Mouse (Mus musculus) forebrain, embryonic 14.5 days (tissue): ENCODE measurements around the gene Med19. TPM values are rescaled to one million over a fixed set of nuclear protein-coding genes. Genes with fewer than 3 reads are reported as not detected.
"Not testable (repeated sequence)": the region's sequence is repeated elsewhere in the genome, so short reads cannot be mapped to it uniquely, and the experiment has no call there.

Experiments used
- ATAC-seq: fragments of 200-750 bp; cut with Nextera tagmentation; 2 replicates; pipeline ENCODE4 v1.8.0; 2017; ENCODE audit warnings: mild to moderate bottlenecking, moderate library complexity
- DNase-seq: peaks from one replicate; pipeline ENCODE4 v3.0.0-alpha.2; 2015; ENCODE audit warnings: low spot score
- H3K27ac ChIP-seq: fragments of 300-500 bp; sonication (generic); 2 replicates; pipeline ENCODE4 v1.5.1; 2014; ENCODE audit warnings: low read depth, mild to moderate bottlenecking, control low read depth, low read length, moderate library complexity
- H3K27me3 ChIP-seq: fragments of 300-500 bp; sonication (generic); replicated peaks from 2 replicates; pipeline ENCODE4 v1.6.1; 2014; ENCODE audit warnings: low read length, control low read depth, mixed read lengths; ENCODE audit not compliant: control insufficient read depth, insufficient read depth
- H3K36me3 ChIP-seq: fragments of 300-500 bp; sonication (generic); 2 replicates; pipeline ENCODE4 v1.6.1; 2014; ENCODE audit warnings: low read length, control low read depth; ENCODE audit not compliant: control insufficient read depth, insufficient read depth
- H3K4me1 ChIP-seq: fragments of 300-500 bp; sonication (generic); 2 replicates; pipeline ENCODE4 v1.6.1; 2014; ENCODE audit warnings: antibody characterized with exemption, low read length, control low read depth; ENCODE audit not compliant: control insufficient read depth, insufficient read depth
- H3K4me2 ChIP-seq: fragments of 300-500 bp; sonication (generic); 2 replicates; pipeline ENCODE4 v1.6.1; 2014; ENCODE audit warnings: mild to moderate bottlenecking, control low read depth, low read length
- H3K4me3 ChIP-seq: fragments of 300-500 bp; sonication (generic); 2 replicates; pipeline ENCODE4 v1.5.1; 2014; ENCODE audit warnings: low read depth, low read length, control low read depth
- H3K9ac ChIP-seq: fragments of 300-500 bp; sonication (generic); 2 replicates; pipeline ENCODE4 v1.6.1; 2014; ENCODE audit warnings: mild to moderate bottlenecking, low read length, control low read depth, moderate library complexity
- H3K9me3 ChIP-seq: fragments of 300-500 bp; sonication (generic); replicated peaks from 2 replicates; pipeline ENCODE4 v1.6.1; 2016; ENCODE audit warnings: low read length, control low read depth, mixed read lengths; ENCODE audit not compliant: control insufficient read depth
- WGBS: fragments of 180-500 bp; shearing (Covaris S2); extraction: QIAGEN DNeasy Blood & Tissue Kit; methylation state at CpG from one replicate; pipeline ENCODE4 v1.1.7; 2014; 5-methylcytosine and 5-hydroxymethylcytosine counted together
- polyA plus RNA-seq: library from polyadenylated mRNA; unstranded; fragments of >200 nt; fragmentation: Nextera tagmentation; extraction: Ambion mirVana; gene quantifications from 2 replicates; pipeline ENCODE4 v1.2.1, GENCODE M21; 2014

Med19 gene
- polyA plus RNA-seq, 1 experiment from 2014 or later: 55.3 TPM

DNA sequence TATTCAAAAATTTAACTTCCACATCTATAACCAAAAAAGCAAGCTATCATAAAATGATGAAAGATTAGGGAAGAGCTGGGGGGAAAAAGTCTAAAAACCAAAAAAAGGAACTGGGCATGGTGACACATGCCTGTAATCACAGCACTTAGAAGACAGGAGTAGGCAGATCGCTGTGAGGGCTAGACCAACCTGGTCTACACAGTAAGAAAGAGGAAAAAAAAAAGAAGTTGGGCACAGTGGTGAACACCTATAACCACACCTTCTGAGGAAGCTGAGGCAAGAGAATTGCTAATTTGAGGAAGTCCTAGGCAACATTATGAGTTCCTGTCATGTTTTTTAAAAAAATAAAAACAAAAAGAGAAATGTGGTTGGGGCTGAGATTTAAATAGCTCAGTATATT is 22.3 kb upstream of the Med19 start:
- Histone ChIP-seq H3K9ac (no peak overlapping the region), H3K27me3 (no peaks in the 10 kb centered on the region), H3K27ac (no peak overlapping the region), H3K36me3 (no peaks in the 10 kb centered on the region), H3K4me1 (no peaks in the 10 kb centered on the region), H3K9me3 (no peaks in the 10 kb centered on the region), H3K4me2 (no peak overlapping the region), H3K4me3 (no peak overlapping the region)
- ATAC-seq (no peak), DNase-seq (no peak)
- WGBS: 71% methylated on average over 1 of the region's 1 CpGs

DNA sequence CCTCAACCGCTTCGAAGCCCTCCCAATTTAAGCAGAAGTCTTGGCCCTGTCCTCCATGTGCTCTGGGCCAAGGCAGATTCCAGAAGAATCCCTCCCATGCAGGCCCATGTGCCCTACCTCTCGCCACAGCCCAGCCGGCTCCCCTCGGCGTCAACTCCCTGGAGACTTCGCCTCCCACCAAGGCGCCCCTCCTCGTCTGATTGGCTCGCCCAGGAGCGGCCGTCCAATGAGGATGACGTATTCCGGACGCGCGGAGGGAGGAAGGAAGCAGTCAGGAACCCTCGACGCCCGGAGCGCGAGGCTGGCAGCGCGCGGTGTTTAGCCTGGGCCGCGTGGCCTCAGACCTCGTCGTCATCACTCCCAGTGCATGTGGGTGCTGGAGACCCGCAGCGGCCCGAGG is 19.4 kb upstream of the Med19 start, which contains the start of gene Btbd18:
TSS of gene Btbd18 (plus strand) at position 274 of the 400 bp plus-strand sequence.
- H3K9me3 ChIP-seq: no peaks in the 10 kb centered on the region
- ATAC-seq: no peak
- no peaks in the 10 kb centered on the region for H3K4me1 ChIP-seq
- WGBS: 94% methylated on average over 32 of the region's 32 CpGs
- H3K4me2 ChIP-seq: no peak within 1 kb of the TSS
- no peak within 1 kb of the TSS for H3K9ac ChIP-seq
- H3K27ac ChIP-seq: no peak within 1 kb of the TSS
- no peak for DNase-seq
- H3K27me3 ChIP-seq: no peaks in the 10 kb centered on the region
- no peaks in the 10 kb centered on the region for H3K36me3 ChIP-seq
- H3K4me3 ChIP-seq: no peak within 1 kb of the TSS

DNA sequence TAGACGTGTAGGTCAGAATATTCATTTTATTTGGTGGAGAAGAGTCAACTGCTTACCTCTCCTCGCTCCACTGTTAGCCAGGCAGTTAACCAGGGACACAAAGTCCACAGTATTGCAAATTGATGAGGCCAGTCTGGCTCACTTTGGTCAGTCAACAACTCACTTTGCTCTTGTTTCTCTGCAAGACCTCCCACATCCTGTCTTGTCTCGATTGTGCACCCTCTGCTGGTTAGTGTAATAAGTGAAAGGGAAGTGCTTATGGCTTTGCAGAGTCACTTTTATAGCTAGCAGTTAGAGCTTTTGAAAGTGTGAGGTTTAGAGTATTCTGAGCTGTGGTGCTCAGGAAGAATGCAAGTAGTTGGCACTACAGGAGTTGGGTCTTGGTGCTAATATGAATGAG is 17.9 kb upstream of the Med19 start:
- DNase-seq: no peak
- Histone ChIP-seq H3K27ac (no peak overlapping the region), H3K9me3 (no peaks in the 10 kb centered on the region), H3K27me3 (no peaks in the 10 kb centered on the region), H3K4me1 (no peaks in the 10 kb centered on the region), H3K36me3 (no peaks in the 10 kb centered on the region), H3K4me3 (no peak overlapping the region), H3K4me2 (no peak overlapping the region), H3K9ac (no peak overlapping the region)
- no peak for ATAC-seq
- WGBS: 71% methylated on average over 3 of the region's 3 CpGs

DNA sequence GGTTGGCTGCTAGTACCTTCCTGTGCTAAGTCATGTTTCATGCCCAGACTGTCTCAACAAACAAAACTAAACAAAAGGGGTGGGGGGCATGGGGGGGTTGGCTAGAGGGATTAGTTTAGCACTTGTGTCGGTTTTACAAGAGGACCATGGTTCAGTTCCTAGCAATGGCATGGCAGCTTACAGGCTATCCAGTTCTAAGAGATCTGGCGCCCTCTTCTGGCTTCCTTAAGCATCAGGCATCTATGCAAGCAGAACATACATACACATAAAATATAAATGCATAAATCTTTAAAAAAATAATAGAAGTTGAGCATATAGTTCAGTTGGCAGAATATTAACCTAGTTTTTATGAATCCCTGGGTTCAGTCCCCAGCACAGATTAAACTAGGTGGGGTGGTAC is 15.3 kb upstream of the Med19 start:
- no peak for ATAC-seq
- peak; percentile 52 for DNase-seq
- no peak overlapping the region for H3K4me2 ChIP-seq
- no peak overlapping the region for H3K9ac ChIP-seq
- H3K4me1 ChIP-seq: no peaks in the 10 kb centered on the region
- no peaks in the 10 kb centered on the region for H3K27me3 ChIP-seq
- no peak overlapping the region for H3K27ac ChIP-seq
- peaks cover 4% of the 10 kb centered on the region; the same call in 1 of the 2 replicates for H3K36me3 ChIP-seq
- WGBS: 33% methylated on average over 2 of the region's 2 CpGs
- no peaks in the 10 kb centered on the region for H3K9me3 ChIP-seq
- no peak overlapping the region for H3K4me3 ChIP-seq

- no peak for ATAC-seq
- Histone ChIP-seq H3K9ac (no peak overlapping the region), H3K4me2 (no peak overlapping the region), H3K27ac (no peak overlapping the region), H3K4me3 (no peak overlapping the region), H3K9me3 (no peaks in the 10 kb centered on the region), H3K27me3 (no peaks in the 10 kb centered on the region), H3K36me3 (peaks cover 17% of the 10 kb centered on the region), H3K4me1 (peaks cover 8% of the 10 kb centered on the region; the same call in 1 of the 2 replicates)
- no peak for DNase-seq
- WGBS: 70% methylated on average over 12 of the region's 12 CpGs
Observed at GRCm38 (mm10) chr2:84666081-84666480, 12.1 kb upstream of the Med19 start.

GRCm38 (mm10) chr2:84669828-84670568 is 8.2 kb upstream of the Med19 start:
- H3K9ac ChIP-seq: peak overlapping the region; percentile 89
- H3K4me3 ChIP-seq: peak overlapping the region; percentile 84
- peak overlapping the region; percentile 91 for H3K27ac ChIP-seq
- H3K9me3 ChIP-seq: no peaks in the 10 kb centered on the region
- peaks cover 42% of the 10 kb centered on the region for H3K36me3 ChIP-seq
- DNase-seq: peak; percentile 28
- 1% methylated on average over 39 of the region's 39 CpGs for WGBS
- peak overlapping the region; percentile 72 for H3K4me2 ChIP-seq
- peaks cover 8% of the 10 kb centered on the region; the same call in 1 of the 2 replicates for H3K4me1 ChIP-seq
- no peaks in the 10 kb centered on the region for H3K27me3 ChIP-seq
- ATAC-seq: peak; percentile 76

DNA sequence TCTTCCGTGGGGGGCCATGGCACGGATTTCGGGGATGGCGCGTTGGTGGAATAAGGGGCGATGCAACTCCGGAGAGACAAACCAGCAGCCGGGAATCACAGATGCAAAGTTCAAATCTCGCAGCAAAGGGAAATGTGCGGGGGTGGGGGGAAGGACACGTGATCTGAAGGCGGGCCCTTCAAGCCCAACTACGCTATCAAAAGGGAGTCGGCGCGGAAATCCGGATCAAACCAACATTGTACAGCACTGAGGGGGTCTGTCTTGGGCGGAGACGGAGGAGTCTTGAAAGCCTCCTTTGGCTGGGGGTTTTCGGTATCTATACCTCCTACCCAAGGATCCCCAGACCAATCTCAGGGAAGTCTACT is 7.7 kb upstream of the Med19 start, which contains the start of gene Selenoh:
TSS of gene Selenoh (minus strand) at position 202 of the 365 bp plus-strand sequence.
- peak within 1 kb of the TSS; percentile 84 for H3K4me3 ChIP-seq
- no peaks in the 10 kb centered on the region for H3K27me3 ChIP-seq
- peak within 1 kb of the TSS; percentile 72 for H3K4me2 ChIP-seq
- no peaks in the 10 kb centered on the region for H3K9me3 ChIP-seq
- peaks cover 47% of the 10 kb centered on the region for H3K36me3 ChIP-seq
- ATAC-seq: peak; percentile 98
- peak within 1 kb of the TSS; percentile 91 for H3K27ac ChIP-seq
- H3K9ac ChIP-seq: peak within 1 kb of the TSS; percentile 89
- WGBS: under 1% methylated on average over 20 of the region's 20 CpGs
- H3K4me1 ChIP-seq: peaks cover 8% of the 10 kb centered on the region; the same call in 1 of the 2 replicates
- peak; percentile 99 for DNase-seq

- not testable (repeated sequence) for H3K27me3 ChIP-seq, DNase-seq, H3K4me1 ChIP-seq, H3K9me3 ChIP-seq, ATAC-seq, H3K9ac ChIP-seq
- peak overlapping the region; percentile 72 for H3K4me2 ChIP-seq
- peaks cover 52% of the 10 kb centered on the region for H3K36me3 ChIP-seq
- H3K4me3 ChIP-seq: peak overlapping the region; percentile 84; the same call in 1 of the 2 replicates
- WGBS: 45% methylated on average over 4 of the region's 5 CpGs
- H3K27ac ChIP-seq: peak overlapping the region; percentile 91; the same call in 1 of the 2 replicates
Observed at GRCm38 (mm10) chr2:84671535-84671934, 6.7 kb upstream of the Med19 start.
